Mouse (Mus musculus) lung, embryonic 15.5 days (tissue): ENCODE data around the gene Olfr872. TPM values are rescaled to one million over a fixed set of nuclear protein-coding genes. Genes with fewer than 3 reads are reported as not detected.
"Not testable (repeated sequence)": the region's sequence is repeated elsewhere in the genome, so short reads cannot be mapped to it uniquely, and the experiment has no call there.

ENCODE experiments used
- ATAC-seq: fragments of 200-750 bp; cut with Nextera tagmentation; 2 replicates; pipeline ENCODE4 v1.8.0; 2017; ENCODE audit warnings: moderate number of reproducible peaks, borderline replicate concordance; ENCODE audit not compliant: low FRiP score, low TSS enrichment; ENCODE audit errors: extremely low read depth
- H3K27ac ChIP-seq: fragments of 300-500 bp; sonication (generic); 2 replicates; pipeline ENCODE4 v1.5.1; 2015; ENCODE audit warnings: moderate library complexity, mild to moderate bottlenecking, inconsistent platforms
- H3K27me3 ChIP-seq: fragments of 300-500 bp; sonication (generic); 2 replicates; pipeline ENCODE4 v1.6.1; 2015; ENCODE audit warnings: inconsistent platforms
- H3K36me3 ChIP-seq: fragments of 300-500 bp; sonication (generic); 2 replicates; pipeline ENCODE4 v1.6.1; 2015; ENCODE audit warnings: inconsistent platforms
- H3K4me1 ChIP-seq: fragments of 300-500 bp; sonication (generic); 2 replicates; pipeline ENCODE4 v1.6.1; 2015; ENCODE audit warnings: inconsistent platforms
- H3K4me2 ChIP-seq: fragments of 300-500 bp; sonication (generic); 2 replicates; pipeline ENCODE4 v1.6.1; 2015; ENCODE audit warnings: inconsistent platforms, mild to moderate bottlenecking, moderate library complexity
- H3K4me3 ChIP-seq: fragments of 300-500 bp; sonication (generic); 2 replicates; pipeline ENCODE4 v1.5.1; 2015; ENCODE audit warnings: mild to moderate bottlenecking, inconsistent platforms
- H3K9ac ChIP-seq: fragments of 300-500 bp; sonication (generic); 2 replicates; pipeline ENCODE4 v1.6.1; 2015; ENCODE audit warnings: inconsistent platforms
- H3K9me3 ChIP-seq: fragments of 300-500 bp; sonication (generic); 2 replicates; pipeline ENCODE4 v1.6.1; 2016; ENCODE audit warnings: inconsistent platforms
- WGBS: fragments of 180-500 bp; shearing (Covaris S2); methylation state at CpG from one replicate; pipeline ENCODE4 v1.1.7; 2015; 5-methylcytosine and 5-hydroxymethylcytosine counted together
- polyA plus RNA-seq: library from polyadenylated mRNA; unstranded; fragments of >200 nt; fragmentation: Nextera tagmentation; extraction: Ambion mirVana; gene quantifications from 2 replicates; pipeline ENCODE4 v1.2.1, GENCODE M21; 2015

The Olfr872 gene
- polyA plus RNA-seq, result not detected in 2 replicates

DNA sequence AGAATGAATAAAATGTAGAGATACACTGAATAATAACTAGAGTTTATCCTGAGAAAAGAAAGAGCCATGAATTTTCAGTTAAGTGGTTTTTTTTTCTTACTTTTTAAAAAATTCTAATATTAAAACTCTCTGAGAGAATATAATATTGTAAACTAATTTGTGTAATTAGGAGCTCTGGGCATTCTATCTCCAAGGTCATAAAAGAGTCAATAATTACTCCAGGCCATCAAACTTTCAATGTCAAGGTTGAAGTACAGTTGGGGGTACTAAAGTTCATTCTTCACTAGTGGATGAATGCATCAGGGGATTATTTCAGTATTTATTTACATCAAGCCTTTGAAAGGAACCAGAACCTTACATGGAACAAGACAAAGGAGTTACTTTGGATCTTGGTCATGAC is at the start of gene Olfr872:
Gene Olfr872 (plus strand): TSS at position 301 of the 400 bp plus-strand sequence.
- ATAC-seq, result no peak
- H3K9me3 ChIP-seq, result no peaks in the 10 kb centered on the region

DNA sequence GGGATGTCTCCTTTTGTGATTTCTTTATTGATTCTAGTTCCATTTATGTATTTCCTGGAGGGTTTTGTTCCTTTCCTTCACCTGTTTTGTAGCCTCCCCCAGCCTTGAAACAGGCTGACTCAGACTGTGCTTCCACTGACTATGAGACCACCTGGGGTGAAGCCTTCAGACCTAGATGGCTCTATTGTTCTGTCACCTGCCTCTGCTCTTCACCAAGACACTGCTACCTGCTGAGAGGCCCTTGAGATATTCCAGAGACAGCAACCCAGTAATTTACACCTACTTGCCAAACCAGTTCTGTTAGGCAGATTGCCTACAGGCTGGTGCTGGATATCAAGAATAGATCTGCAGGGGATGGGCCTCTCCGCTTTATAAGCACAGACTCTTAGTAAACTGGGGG is 34.8 kb upstream of the Olfr872 start:
- no peaks in the 10 kb centered on the region; the same call in 1 of the 2 replicates for H3K9me3 ChIP-seq
- no peak for ATAC-seq
- no peaks in the 10 kb centered on the region for H3K36me3 ChIP-seq
- no peaks in the 10 kb centered on the region for H3K27me3 ChIP-seq
- H3K9ac ChIP-seq, result no peak overlapping the region
- no peaks in the 10 kb centered on the region for H3K4me1 ChIP-seq
- H3K27ac ChIP-seq, result no peak overlapping the region
- H3K4me2 ChIP-seq, result no peak overlapping the region
- no peak overlapping the region for H3K4me3 ChIP-seq
- 79% methylated on average over 1 of the region's 1 CpGs for WGBS

More for the DNA sequence above, at the start of gene Olfr872:
- Histone ChIP-seq H3K36me3 (no peaks in the 10 kb centered on the region), H3K27ac (no peak within 1 kb of the TSS), H3K9ac (no peak within 1 kb of the TSS), H3K4me1 (no peaks in the 10 kb centered on the region), H3K27me3 (no peaks in the 10 kb centered on the region), H3K4me3 (no peak within 1 kb of the TSS), H3K4me2 (no peak within 1 kb of the TSS)

DNA sequence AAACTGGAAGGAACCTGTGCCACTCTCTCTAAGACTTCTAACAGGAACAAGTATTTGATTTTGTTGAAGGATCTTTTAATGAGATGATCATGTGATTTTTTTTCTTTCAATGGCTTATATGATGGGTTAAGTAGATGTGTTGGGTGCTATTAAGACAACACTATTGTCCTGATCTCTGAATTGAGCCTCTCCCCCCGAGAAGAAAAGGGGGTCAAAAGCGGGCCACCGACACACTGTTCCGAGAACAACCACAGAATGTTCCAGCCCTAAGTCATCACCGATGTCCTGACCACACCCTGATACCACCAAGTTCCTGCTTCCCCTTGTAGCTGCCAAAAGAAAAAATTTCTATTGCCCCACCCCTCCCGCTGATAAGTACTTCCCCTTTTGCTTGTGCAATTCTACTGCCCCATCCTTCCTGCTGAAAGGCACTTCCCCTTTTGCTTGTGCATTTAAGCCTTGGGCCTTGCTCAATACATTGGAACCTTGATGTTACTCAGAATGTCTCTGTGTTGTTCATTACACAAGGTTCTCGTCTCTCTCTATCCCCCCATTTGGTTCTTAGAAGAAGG is 33.4 kb upstream of the Olfr872 start:
- 78% methylated on average over 7 of the region's 7 CpGs for WGBS
- ATAC-seq, result not testable (repeated sequence)

GRCm38 (mm10) chr9:20210812-20211211 is 26.1 kb upstream of the Olfr872 start:
- 59% methylated on average over 1 of the region's 1 CpGs for WGBS
- ATAC-seq, result no peak
- no peak overlapping the region for H3K27ac ChIP-seq

More for the DNA sequence above, 33.4 kb upstream of the Olfr872 start:
- not testable (repeated sequence) for H3K36me3 ChIP-seq, H3K27ac ChIP-seq, H3K4me2 ChIP-seq, H3K4me3 ChIP-seq, H3K27me3 ChIP-seq, H3K4me1 ChIP-seq, H3K9me3 ChIP-seq, H3K9ac ChIP-seq

DNA sequence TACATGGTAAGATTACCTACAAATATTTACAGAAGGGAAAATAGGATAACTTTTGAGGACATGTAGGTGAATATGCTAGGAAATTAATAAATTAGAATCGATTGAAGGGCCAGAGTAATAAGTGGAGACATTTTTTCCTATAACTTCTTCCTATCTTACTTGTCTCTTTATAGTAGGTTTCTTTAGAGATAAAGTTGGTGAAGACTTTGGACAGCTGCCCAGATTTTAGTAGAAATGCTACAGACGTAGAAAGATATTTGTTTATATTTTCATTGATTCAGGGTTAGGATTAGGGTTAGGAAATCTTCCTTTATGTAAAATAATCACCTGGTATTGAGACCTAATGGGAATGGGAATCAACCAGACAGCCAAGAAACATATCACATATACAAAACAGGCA is 25.4 kb upstream of the Olfr872 start:
- 44% methylated on average over 2 of the region's 2 CpGs for WGBS
- Histone ChIP-seq H3K4me3 (no peak overlapping the region), H3K9ac (no peak overlapping the region)

More at GRCm38 (mm10) chr9:20210812-20211211, 26.1 kb upstream of the Olfr872 start:
- Histone ChIP-seq H3K4me1 (no peaks in the 10 kb centered on the region), H3K9ac (no peak overlapping the region), H3K9me3 (no peaks in the 10 kb centered on the region), H3K27me3 (no peaks in the 10 kb centered on the region), H3K4me3 (no peak overlapping the region), H3K4me2 (no peak overlapping the region), H3K36me3 (no peaks in the 10 kb centered on the region)

GRCm38 (mm10) chr9:20211907-20212306 is 25.0 kb upstream of the Olfr872 start, which contains the start of gene Olfr871:
Gene Olfr871, plus strand, starts transcription at chr9:20212207.
- Histone ChIP-seq H3K36me3 (no peaks in the 10 kb centered on the region), H3K27ac (no peak within 1 kb of the TSS), H3K4me1 (no peaks in the 10 kb centered on the region), H3K4me3 (no peak within 1 kb of the TSS), H3K27me3 (no peaks in the 10 kb centered on the region), H3K9ac (no peak within 1 kb of the TSS), H3K9me3 (no peaks in the 10 kb centered on the region), H3K4me2 (no peak within 1 kb of the TSS)
- no peak for ATAC-seq

More for the DNA sequence above, 25.4 kb upstream of the Olfr872 start:
- H3K27me3 ChIP-seq, result no peaks in the 10 kb centered on the region
- ATAC-seq, result no peak
- H3K9me3 ChIP-seq, result no peaks in the 10 kb centered on the region
- H3K4me2 ChIP-seq, result no peak overlapping the region
- H3K27ac ChIP-seq, result no peak overlapping the region
- no peaks in the 10 kb centered on the region for H3K4me1 ChIP-seq
- H3K36me3 ChIP-seq, result no peaks in the 10 kb centered on the region

DNA sequence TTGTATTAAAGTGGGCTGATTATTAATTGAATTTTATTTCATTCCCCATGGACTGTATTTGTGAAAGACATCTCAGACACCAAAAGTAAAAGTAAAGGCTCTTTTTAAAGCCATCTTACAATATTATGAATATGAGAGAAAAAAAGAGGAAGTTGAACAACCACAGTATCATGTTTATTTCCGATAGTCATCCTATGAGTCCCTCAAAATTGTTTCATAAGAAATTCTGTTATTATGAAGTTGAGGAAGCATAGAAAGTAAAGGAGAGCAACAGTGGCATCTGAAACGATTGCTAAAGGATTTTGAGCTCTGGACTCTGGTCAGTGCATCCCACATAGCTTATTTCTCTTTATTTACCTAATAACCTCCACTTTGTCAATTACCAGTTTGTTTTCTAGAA is 459 bp downstream of the Olfr872 start:
- Histone ChIP-seq H3K4me1 (no peaks in the 10 kb centered on the region), H3K9me3 (no peaks in the 10 kb centered on the region), H3K27ac (no peak overlapping the region), H3K36me3 (no peaks in the 10 kb centered on the region), H3K27me3 (no peaks in the 10 kb centered on the region), H3K4me3 (no peak overlapping the region), H3K4me2 (no peak overlapping the region), H3K9ac (no peak overlapping the region)
- ATAC-seq, result no peak
- WGBS, result 69% methylated on average over 2 of the region's 2 CpGs

- Histone ChIP-seq H3K4me2 (no peak within 1 kb of the TSS), H3K27ac (no peak within 1 kb of the TSS), H3K27me3 (no peaks in the 10 kb centered on the region), H3K4me3 (no peak within 1 kb of the TSS), H3K9ac (no peak within 1 kb of the TSS), H3K36me3 (no peaks in the 10 kb centered on the region), H3K4me1 (no peaks in the 10 kb centered on the region), H3K9me3 (no peaks in the 10 kb centered on the region)
- WGBS, result 81% methylated on average over 1 of the region's 1 CpGs
- ATAC-seq, result no peak
Measured at GRCm38 (mm10) chr9:20282051-20282450, 45.1 kb downstream of the Olfr872 start, which contains the start of gene Olfr39. Gene Olfr39, plus strand, starts transcription at chr9:20282351.

DNA sequence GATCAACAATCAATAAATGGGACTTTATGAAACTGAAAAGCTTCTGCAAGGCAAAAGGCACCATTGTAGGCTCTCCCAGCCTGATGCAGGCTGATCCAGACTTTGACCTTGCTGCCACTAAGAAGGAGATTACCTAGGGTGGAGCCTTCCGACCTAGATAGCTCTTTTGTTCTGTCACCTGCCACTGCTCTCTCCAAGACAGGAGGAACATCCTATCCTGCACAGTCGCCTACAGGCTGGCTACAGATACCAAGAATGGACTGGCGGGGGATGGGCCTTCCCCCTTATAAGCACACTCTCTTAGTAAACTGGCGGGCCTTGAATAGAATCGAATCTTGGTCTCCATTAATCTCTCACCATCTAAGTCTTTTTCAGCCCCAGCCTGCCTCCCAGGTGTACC is 58.6 kb downstream of the Olfr872 start:
- not testable (repeated sequence) for H3K27me3 ChIP-seq, H3K4me2 ChIP-seq, H3K4me3 ChIP-seq, ATAC-seq, H3K9ac ChIP-seq, H3K36me3 ChIP-seq, H3K4me1 ChIP-seq, H3K9me3 ChIP-seq, H3K27ac ChIP-seq
- WGBS, result 78% methylated on average over 5 of the region's 5 CpGs

GRCm38 (mm10) chr9:20298232-20298631 is 61.3 kb downstream of the Olfr872 start, which contains the start of gene Olfr873:
Gene Olfr873, plus strand, starts transcription at chr9:20298532.
- Histone ChIP-seq H3K27me3 (no peaks in the 10 kb centered on the region), H3K4me1 (no peaks in the 10 kb centered on the region), H3K9me3 (no peaks in the 10 kb centered on the region), H3K27ac (no peak within 1 kb of the TSS), H3K4me2 (no peak within 1 kb of the TSS), H3K4me3 (no peak within 1 kb of the TSS), H3K36me3 (no peaks in the 10 kb centered on the region), H3K9ac (no peak within 1 kb of the TSS)
- WGBS, result 78% methylated on average over 1 of the region's 1 CpGs
- no peak for ATAC-seq
